Mouse (Mus musculus): ENCODE measurements around the gene Hoxa4.

The Hoxa4 gene

DNA sequence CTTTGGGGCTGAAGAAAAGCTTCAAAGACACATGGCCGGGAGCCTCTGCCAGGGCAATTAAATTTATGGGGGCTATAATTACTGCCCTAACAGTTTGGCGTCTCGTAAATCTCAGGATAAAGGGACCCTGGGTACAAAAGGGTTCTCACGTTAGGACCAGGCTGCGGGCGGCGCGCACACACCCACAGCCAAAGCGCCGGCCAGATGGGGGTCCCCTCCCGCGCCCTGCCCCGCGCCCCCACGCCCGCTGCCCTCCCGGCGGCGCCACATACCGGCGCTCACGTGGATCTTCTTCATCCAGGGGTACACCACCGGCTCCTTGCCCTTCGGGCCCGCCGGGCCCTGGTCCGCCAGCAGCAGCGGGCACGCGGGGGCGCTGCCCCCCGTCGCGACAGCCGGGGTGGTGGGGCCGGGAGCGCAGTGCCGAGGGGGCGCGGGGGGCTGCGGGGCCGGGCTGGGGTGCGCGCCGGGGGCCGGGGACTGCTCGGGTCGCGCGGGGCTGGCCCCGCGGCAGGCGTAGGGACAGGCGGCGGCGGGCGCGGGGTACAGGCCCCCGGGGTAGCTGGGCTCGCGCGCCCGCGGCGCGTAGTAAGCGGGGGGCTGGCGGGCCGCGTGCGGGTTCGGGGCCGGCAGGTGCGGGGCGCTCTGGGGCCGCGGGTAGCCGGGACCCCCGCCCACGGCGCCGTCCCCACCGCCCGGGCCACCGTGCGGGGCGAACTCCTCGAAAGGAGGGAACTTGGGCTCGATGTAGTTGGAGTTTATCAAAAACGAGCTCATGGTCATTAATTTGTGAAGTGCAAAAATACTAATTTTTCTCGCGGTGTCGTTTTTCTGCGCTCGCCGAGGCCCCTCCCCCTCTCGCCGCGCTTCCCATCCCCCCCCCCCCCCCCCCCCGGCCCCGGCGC lies at the start of gene Hoxa4:
TSS of gene Hoxa4 (minus strand) at position 848 of the 905 bp plus-strand sequence.
- DNase-seq (ENCODE audit: low read depth, low spot score): no peak

DNA sequence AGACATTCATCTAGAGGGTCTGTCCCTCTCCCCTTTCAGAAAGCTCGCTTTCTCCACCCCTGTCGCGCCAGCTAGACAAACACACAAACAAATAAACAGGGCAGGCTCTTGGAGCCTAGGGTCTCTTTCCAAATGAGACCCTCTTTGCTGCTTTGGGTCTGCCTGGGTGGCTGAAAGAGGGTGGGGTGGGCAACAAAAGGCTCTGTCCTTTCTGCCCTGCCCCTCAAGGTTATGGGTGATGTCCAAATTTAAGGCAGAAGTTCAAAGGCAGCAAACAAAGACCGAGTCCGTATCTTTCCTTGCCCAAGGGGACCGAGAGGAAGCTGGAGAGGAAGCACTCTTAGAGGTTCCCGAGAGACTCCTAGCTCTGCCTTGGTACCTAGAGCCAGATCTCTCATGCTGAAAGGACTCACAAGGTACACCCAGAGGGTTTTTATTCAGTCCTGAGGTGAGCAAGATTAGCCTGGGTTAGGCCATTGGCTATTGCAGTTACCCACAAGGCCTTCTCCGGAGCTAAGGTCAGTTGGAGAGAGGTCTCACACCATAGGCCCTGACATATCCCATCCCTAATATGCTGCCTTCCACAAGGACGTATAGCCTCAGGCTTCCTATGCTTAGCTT lies 49.6 kb upstream of the Hoxa4 start:
- DNase-seq (ENCODE audit: low read depth, low spot score): no peak

DNA sequence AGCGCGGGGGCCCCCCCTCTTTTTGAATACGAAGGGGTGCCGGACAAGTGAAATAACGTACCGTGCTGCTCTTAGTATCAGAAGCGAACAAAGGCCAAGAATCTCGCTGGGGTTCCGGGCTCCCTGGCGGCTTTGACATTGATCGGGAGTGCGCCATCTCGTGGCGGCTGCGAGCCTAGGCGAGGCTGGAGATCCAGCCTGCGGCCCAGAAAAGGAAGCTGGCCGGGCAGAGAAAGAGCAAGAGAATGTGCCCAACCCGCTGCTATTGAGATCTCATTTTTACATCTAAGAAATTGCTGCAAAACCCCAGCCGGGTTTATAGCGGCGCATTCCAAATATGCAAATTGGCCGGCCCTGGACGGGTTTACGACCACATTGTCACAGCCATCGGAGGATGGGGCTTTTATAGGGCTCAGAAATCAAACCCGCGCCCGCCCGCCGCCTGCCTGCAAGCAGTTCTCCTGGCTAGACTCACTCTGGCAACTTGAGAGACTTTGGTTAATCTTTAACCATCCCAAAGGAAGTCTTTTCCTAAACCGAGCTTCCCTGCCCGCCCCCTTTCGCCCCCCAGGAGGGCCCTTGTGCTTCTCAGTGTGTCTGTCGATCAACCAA lies 48.9 kb upstream of the Hoxa4 start, which contains the start of gene Hoxa10:
TSS of gene Hoxa10 (minus strand) at position 466 of the 612 bp plus-strand sequence.
- DNase-seq (ENCODE audit: low read depth, low spot score): no peak

DNA sequence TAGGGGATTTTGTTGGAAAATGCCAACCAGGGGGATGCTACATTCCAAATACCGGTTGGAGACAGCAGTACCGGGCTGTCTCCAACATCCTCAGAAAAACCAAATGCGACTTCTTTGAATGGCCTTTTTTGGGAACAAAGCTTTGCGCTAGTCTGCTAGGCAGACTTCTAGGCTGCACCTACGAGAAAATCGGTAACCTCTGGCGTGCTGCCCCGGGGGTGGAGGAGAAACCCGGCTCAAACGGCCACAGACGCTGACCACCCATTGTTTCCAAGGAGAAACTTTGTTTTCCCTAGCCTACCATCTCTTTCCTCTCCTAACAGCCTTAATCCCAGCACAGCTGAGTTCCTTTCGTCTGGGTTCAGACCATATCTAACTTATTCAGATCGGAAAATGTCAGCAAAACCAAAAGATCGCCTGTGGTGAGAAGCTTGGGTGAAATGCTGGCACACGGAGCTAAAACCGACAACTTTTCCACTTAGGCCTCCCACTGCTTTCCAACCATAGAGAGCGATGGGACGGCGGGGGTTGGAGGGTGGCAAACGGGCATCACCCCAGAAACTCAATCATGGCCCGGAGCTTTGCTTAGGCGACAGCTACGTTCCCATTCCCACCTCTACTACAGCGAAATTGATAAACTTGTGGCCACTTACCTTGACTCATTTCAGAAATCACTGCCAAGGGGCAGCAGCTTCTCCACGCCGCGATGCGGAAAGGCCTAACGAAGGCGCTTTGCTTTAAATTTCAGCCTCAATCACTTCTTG lies 48.3 kb upstream of the Hoxa4 start:
- DNase-seq (ENCODE audit: low read depth, low spot score): no peak

DNA sequence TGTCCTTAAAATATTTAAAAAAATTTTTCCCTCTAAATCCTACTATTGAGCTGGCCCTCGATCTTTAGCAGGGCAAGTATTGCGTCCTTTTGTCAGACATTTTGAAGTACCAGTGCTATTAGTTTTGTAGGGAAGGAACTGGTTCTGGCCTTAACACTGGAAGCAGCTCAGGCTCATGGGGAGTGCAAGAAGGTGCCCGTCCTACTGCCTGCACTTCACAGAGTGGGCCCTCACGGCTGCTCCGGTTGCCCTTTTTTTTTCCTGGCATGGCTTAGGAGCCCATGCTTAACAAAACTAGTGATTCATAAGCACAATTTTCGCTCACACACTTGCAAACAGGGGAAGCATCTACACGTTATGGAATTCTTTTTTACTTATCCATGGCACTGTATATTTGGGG lies 47.4 kb upstream of the Hoxa4 start:
- DNase-seq (ENCODE audit: low read depth, low spot score): no peak

DNA sequence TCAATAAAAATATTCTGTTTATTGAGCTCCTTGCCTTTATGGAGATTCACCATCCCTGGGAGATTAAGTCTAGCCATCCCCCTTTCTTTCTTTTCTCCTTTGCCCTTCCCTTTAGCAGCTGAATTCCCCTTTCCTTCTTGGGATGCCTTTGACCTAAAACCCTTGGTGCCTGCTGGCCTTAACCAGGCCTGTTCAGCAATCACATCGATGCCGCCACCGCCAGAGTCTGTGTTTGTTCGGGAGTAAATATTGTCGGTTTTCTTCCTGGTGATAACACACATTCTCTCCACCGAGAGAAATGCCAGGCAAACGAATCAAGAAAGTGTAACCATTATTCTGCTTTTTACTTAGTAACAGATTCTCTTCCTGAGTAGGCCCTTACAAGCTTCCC lies 46.6 kb upstream of the Hoxa4 start:
- no peak for DNase-seq (ENCODE audit: low read depth, low spot score)

DNA sequence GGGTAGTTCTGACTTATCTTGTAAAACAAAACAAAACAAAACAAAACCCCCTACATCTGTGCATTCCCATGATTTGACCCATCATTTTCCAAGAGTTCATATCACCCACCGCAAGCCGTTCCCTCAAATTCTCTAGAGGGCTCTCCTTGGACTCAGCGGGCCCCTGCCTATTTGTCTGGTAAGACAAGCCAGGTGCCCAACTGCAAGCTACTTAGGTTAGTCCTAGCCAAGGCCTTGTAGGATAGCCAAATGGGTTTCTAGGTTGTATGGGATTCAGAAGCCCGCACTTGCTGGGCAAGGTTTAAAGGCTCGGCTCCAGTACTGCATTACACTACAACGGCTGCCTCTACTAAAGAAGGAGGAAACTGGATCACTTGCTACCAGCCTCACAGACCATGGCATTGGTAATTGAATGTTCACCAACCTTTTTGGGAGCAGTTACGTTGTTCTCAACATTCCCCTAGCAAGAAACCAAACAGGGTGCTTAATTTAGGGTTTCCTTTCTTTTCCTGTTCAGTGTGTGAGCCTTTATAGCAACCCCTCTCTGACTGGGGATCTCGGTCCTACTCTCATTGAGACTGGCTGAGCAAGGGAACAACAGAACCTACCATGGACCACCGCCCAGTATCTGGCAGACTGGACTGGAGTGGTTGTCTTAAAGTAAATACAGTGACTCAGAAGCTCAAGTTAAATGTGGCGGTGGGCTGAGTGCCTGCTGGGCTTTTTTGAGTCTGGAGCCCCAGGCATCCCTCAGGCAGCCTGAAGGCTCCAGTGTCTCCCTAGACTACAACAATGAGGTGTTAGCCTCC lies 46.0 kb upstream of the Hoxa4 start:
- no peak for DNase-seq (ENCODE audit: low read depth, low spot score)

DNA sequence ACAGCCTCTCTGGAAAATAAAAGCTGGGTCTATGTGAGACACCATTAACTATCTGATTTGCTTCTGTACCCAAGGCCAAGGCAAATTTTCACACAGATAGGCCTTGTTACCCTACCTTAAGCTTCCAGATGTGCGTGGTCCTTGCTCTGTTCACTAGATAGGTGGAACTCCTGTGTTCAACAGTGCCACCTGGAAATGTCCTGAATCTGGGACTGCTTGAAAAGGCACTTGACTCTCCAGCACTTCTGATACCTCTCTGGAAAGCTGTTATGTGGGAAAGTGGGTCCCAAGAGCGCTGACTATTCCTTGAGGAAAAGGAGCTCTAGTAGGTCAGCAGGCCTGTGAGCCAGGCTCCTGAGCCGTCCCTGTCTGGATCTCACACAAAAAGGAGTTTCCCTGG lies 45.3 kb upstream of the Hoxa4 start:
- no peak for DNase-seq (ENCODE audit: low read depth, low spot score)

DNA sequence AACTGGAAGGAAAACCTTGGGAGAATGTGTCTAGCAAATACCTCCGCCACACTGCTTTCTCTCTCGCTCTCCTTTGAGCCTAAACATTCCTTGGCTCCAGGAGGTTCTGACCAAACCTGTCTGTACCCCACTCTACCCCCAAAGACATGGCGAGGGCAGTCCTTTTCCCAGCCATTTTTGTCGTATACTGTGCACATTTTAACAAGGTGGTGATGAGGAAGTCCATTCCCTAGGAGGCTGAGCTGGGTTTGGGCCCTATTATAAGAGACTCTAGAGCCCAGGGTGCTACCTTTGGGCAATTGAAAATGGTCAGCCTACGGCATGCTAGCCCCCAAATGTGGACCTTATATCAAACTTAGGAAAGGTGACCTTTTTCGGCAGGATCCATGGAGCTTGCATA lies 44.3 kb upstream of the Hoxa4 start:
- no peak for DNase-seq (ENCODE audit: low read depth, low spot score)

DNA sequence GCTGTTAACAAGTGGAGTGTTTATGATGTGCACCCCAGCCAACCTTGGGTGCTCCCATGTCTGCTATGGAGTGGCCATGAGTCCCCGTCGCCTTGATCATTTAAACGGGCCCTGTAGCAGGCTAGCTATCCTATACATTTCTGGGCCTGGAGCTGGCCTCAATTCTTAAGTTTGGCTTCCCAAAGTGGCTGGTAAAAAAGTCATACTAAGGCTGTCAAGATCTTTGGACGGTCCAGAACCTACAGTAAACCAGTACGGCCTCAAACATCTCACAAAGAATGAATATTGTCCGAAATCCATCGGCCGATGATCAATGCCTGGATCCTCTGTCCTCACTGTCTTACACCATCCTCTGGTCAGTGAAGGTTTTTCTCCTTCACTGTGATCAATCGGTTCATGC lies 43.7 kb upstream of the Hoxa4 start:
- DNase-seq (ENCODE audit: low read depth, low spot score): no peak

DNA sequence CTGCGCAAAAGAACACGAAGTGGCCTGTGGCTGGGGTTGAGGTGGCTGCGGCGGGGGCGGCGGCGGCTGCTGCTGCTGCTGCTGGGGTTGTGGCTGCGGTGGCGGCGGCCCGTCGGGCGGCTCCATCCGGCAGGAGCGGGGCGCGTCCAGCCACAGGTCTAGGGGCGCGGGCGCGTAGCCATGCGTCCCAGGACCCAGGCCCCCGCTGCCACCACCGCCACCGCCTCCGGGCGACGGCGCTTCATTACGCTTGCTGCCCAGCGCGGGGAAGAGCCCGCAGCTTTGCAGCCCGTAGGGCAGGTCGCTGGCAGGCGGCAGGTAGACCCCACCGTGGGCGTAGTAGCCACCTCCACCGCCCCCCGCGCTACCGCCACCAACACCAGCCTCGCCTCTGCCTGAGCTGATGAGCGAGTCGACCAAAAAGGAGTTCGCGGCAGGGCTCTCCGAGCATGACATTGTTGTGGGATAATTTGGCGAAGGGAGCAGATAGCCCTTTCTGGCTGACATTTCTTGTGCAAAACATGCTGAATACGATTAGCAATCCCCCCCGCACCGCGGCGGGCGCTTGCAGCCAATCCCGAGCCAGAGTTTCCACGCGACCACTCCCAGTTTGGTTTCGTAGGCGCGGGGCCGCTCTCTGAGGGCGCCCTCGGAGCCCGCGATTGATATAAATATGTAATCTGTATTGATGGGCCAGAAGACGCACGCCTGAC lies 43.0 kb upstream of the Hoxa4 start:
- DNase-seq (ENCODE audit: low read depth, low spot score): no peak

DNA sequence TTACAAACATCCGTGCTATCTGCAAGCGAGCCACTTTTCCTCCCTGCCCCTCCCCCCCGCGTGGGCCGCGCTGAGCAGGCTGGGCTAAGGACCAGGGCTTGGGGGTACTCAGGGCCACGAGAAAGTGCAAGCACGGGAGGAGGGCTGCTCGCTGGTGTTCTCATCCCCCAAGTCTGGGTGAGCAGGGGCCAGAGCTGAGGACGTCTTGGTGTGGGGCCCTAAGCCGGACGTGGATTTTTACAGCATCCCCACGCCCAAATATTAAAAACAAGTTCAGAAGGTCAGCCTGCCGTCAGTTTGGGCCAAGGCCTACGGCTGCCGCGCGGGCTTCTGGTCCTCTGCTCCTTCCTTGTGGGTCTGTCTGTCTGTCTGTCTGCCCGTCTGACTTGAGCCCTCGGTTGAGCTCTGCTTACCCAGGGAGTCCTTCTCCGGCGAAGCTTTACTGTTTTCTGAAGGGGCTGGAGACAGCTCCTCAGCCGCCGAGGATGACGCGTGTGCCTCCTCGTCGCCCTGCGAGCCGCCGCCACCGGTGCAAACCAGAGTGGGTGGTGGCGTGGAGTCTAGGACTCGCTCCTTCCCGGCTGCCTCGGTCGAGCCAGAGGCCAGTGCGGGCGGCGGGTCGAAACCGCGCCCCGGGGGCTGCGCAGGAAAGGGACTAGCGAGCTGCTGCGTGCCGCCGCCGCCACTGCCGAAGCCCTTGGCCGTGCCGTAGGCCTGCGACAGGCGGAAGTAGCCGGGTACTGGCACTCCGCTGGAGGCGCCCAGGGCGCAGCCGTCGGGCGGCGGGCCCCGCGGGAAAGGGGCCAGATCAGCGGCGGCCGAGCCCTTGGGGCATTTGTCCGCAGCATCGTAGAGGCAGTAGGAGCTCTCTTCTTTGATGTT lies 42.2 kb upstream of the Hoxa4 start:
- DNase-seq (ENCODE audit: low read depth, low spot score): no peak

DNA sequence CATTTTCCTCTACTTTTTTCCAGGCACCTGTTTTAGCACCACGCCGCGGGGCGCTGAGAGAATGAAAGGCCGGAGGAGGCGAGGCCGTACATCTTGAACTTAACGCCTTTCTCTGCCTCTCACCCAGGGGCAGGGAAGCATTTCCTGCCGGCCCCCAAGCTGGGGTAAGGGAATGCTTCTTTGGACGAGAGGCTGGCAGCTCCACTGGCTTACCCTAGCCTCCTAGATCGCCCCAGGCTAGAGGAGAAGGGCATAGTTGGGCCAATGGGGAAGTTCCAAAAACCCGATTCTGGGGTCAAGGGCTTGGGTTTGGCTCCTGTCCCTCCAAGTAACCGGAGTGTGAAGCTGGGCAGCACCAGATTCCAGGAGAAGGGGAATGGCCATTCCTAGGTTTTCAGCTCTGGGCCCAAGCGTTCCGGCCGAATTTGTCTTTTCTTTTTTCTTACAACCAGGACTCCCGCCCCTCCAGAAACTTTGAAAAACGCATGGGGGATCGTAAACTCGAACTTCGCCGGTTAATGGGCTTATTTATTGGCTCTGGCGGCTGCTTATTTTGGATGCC lies 41.5 kb upstream of the Hoxa4 start:
- no peak for DNase-seq (ENCODE audit: low read depth, low spot score)

DNA sequence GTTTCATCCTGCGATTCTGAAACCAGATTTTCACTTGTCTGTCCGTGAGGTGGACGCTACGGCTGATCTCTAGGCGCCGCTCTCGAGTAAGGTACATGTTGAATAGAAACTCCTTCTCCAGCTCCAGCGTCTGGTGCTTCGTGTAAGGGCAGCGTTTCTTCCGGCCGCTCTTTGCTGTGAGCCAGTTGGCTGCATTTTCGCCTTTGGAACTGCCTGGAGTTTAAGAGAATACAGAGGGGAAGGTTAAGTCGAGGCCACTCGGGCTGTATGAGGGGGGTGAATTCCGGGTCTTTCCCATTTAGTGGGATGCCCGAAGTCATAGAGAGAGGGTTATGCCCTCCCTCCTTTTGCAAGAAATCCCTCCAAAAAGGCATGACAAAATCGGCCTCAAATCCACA lies 41.0 kb upstream of the Hoxa4 start:
- no peak for DNase-seq (ENCODE audit: low read depth, low spot score)

DNA sequence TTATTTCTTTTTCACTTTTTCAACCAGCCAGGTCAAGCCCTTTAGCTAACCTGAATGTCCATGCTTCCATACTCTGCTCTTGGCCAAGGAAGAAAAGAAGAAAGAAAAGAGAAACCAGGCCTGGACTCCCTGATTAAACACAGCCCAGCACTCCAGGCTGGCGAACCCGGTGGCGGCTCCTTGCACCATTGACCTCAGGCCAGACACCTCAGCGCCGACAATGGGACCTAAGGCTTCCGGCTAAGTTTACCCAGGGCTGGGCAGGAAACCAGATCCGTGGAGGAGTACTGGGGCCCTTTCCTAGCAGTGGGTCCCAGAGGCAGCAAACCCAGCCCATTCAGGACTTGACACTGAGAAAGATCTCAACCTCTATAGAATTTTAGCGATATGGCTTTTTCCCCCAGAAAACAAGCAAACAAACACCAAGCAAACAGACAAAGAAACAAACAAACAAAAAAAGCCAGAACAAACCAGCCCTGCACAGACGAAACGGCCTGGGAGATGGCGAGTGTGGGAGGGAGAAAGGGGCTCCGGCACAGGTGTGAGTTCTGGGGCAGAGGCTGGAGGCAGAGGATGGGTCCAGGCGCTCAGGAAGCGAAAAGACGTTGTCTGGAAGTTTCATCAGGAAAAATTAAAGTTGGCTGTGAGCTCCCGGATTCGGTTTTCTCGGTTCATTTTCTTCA lies 40.5 kb upstream of the Hoxa4 start:
- no peak for DNase-seq (ENCODE audit: low read depth, low spot score)

DNA sequence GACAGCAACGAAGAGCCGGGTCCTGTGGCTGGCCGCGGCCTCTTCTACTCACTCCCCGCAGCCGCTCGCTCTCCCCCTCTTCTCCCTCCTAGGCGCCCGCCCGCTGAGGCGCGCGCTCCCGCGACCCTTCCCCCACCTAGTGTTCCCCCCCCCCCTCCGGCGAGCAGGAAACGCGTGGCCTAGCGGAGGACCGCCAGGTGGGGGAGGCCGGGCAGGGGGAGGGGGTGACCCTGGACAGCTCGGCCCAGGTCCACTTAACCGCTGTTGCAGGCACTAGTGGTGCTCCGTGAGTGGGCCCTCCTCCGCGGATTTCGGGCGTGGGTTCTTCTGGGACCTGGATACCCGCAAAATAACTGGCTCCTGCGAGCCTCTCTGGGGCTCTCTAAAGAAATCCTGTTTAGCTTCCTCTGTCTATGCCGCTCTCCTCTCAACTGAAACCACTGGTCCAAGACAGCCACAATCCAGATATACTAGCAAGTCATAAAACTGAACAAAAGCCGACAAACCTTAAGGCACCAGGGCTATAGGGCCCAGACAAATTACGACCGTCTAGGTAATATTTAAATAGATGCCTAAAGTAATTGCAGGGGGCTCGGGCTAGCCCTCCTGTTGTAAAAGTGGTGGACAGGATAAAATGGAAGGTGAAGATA lies 39.1 kb upstream of the Hoxa4 start, which contains the start of gene Hoxa9:
TSS of gene Hoxa9 (minus strand) at position 574 of the 650 bp plus-strand sequence.
- no peak for DNase-seq (ENCODE audit: low read depth, low spot score)

DNA sequence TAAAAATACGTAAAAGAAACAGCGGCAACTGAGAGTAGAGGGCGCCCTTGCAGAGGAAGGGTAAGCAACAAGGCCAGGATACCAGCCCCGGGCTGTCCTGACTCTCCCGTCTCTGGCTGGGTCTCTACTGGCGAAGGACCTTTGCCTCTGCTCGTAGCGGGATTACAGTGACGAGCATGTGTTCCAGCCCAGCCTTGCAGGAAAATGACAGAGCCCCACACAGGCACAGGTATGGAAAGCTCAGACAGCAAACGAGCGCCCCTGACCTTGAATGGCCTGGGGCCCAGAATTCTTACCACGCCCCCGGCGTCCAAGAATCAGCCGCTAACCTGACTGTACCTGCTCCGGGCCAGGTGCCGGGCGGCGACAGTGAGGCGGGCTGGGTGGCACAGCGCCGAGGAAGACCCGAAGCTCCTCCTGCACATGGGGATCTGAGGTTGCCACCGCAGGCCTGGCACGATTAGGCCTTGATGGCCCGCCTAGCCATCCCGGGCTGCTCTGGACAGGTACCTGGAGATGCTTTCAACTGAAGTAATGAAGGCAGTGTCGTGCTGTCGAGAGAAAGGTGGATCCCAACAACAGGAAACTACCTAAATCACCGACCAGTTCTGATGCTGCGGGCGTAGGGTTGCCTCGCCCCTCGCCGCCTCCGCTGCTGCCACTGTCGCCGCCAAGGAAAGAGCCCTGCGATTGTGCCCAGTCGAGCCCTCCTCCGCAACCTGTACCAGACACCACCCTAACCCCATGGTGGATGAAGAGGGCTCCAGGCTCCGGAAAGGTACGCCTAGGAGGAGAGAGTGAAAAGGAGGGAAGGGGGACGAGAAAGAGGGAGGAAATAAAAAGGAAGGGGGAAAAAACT lies 38.2 kb upstream of the Hoxa4 start:
- no peak for DNase-seq (ENCODE audit: low read depth, low spot score)

Data from brain, embryonic 18.5 days (tissue).